Mouse (Mus musculus): ENCODE results near the gene Fbrs. TPM values are rescaled to one million over a fixed set of nuclear protein-coding genes. Genes with fewer than 3 reads are reported as not detected.

Gene Fbrs
- polyA plus RNA-seq, 1 experiment from 2014 or later, result 12.3 TPM

GRCm38 (mm10) chr7:127466606-127467005, 12.4 kb upstream of the Fbrs start:
- Histone ChIP-seq H3K27ac (no peak overlapping the region), H3K4me2 (no peak overlapping the region), H3K4me1 (peaks cover 13% of the 10 kb centered on the region), H3K9ac (no peak overlapping the region), H3K9me3 (no peaks in the 10 kb centered on the region), H3K27me3 (no peaks in the 10 kb centered on the region), H3K36me3 (replicated peaks) (peaks cover 46% of the 10 kb centered on the region), H3K4me3 (replicated peaks) (no peak overlapping the region)
- no peak for ATAC-seq (ENCODE audit: low FRiP score)
- whole genome bisulfite sequencing, result 94% methylated on average over 4 of the region's 4 CpGs

GRCm38 (mm10) chr7:127470011-127470715, 8.8 kb upstream of the Fbrs start:
- WGBS, result 5% methylated on average over 10 of the region's 10 CpGs

GRCm38 (mm10) chr7:127470743-127471645, 8.0 kb upstream of the Fbrs start:
- Histone ChIP-seq H3K4me2 (peak overlapping the region; percentile 94), H3K36me3 (replicated peaks) (peaks cover 53% of the 10 kb centered on the region), H3K27me3 (no peaks in the 10 kb centered on the region), H3K4me3 (replicated peaks) (peak overlapping the region; percentile 79), H3K9me3 (no peaks in the 10 kb centered on the region), H3K9ac (peak overlapping the region; percentile 94), H3K4me1 (peaks cover 22% of the 10 kb centered on the region), H3K27ac (peak overlapping the region; percentile 99)
- WGBS, result under 1% methylated on average over 46 of the region's 46 CpGs
- peak; percentile 95 for ATAC-seq (ENCODE audit: low FRiP score)

More at GRCm38 (mm10) chr7:127470011-127470715, 8.8 kb upstream of the Fbrs start:
- peak; percentile 18; the same call in 1 of the 2 replicates for ATAC-seq (ENCODE audit: low FRiP score)
- Histone ChIP-seq H3K36me3 (replicated peaks) (peaks cover 53% of the 10 kb centered on the region), H3K4me1 (peaks cover 22% of the 10 kb centered on the region), H3K27ac (peak overlapping the region; percentile 99), H3K4me2 (peak overlapping the region; percentile 94), H3K9ac (peak overlapping the region; percentile 94), H3K9me3 (no peaks in the 10 kb centered on the region), H3K4me3 (replicated peaks) (peak overlapping the region; percentile 79), H3K27me3 (no peaks in the 10 kb centered on the region)

- H3K4me1 ChIP-seq, result peaks cover 24% of the 10 kb centered on the region
- H3K27ac ChIP-seq, result peak overlapping the region; percentile 99
- peak; percentile 27 for ATAC-seq (ENCODE audit: low FRiP score)
- no peaks in the 10 kb centered on the region for H3K9me3 ChIP-seq
- H3K9ac ChIP-seq, result peak overlapping the region; percentile 94
- WGBS, result 0% methylated on average over 24 of the region's 25 CpGs
- H3K27me3 ChIP-seq, result no peaks in the 10 kb centered on the region
- peak overlapping the region; percentile 94 for H3K4me2 ChIP-seq
- peak overlapping the region; percentile 79 for H3K4me3 ChIP-seq (replicated peaks)
- peaks cover 54% of the 10 kb centered on the region for H3K36me3 ChIP-seq (replicated peaks)
These were observed 7.4 kb upstream of the Fbrs start for GRCm38 (mm10) chr7:127471646-127472010.

GRCm38 (mm10) chr7:127472060-127472459, 6.9 kb upstream of the Fbrs start:
- Histone ChIP-seq H3K27ac (peak overlapping the region; percentile 99), H3K4me2 (peak overlapping the region; percentile 94), H3K9me3 (no peaks in the 10 kb centered on the region), H3K36me3 (replicated peaks) (peaks cover 53% of the 10 kb centered on the region), H3K27me3 (no peaks in the 10 kb centered on the region), H3K4me3 (replicated peaks) (peak overlapping the region; percentile 79), H3K4me1 (peaks cover 28% of the 10 kb centered on the region), H3K9ac (peak overlapping the region; percentile 94)
- no peak for ATAC-seq (ENCODE audit: low FRiP score)
- WGBS, result 0% methylated on average over 7 of the region's 7 CpGs

GRCm38 (mm10) chr7:127473705-127474104, 5.3 kb upstream of the Fbrs start:
- H3K4me3 ChIP-seq (replicated peaks), result no peak overlapping the region
- H3K36me3 ChIP-seq (replicated peaks), result peaks cover 42% of the 10 kb centered on the region
- WGBS, result 88% methylated on average over 5 of the region's 5 CpGs

GRCm38 (mm10) chr7:127474378-127475070, 4.5 kb upstream of the Fbrs start:
- Histone ChIP-seq H3K4me3 (replicated peaks) (no peak overlapping the region), H3K9ac (no peak overlapping the region), H3K4me2 (no peak overlapping the region), H3K9me3 (no peaks in the 10 kb centered on the region), H3K36me3 (replicated peaks) (peaks cover 38% of the 10 kb centered on the region), H3K27ac (no peak overlapping the region), H3K4me1 (peaks cover 29% of the 10 kb centered on the region), H3K27me3 (no peaks in the 10 kb centered on the region)
- no peak for ATAC-seq (ENCODE audit: low FRiP score)
- WGBS, result 83% methylated on average over 6 of the region's 6 CpGs

More at GRCm38 (mm10) chr7:127473705-127474104, 5.3 kb upstream of the Fbrs start:
- H3K4me1 ChIP-seq, result peaks cover 33% of the 10 kb centered on the region
- no peak overlapping the region for H3K9ac ChIP-seq
- no peak overlapping the region for H3K27ac ChIP-seq
- ATAC-seq (ENCODE audit: low FRiP score), result no peak
- H3K9me3 ChIP-seq, result no peaks in the 10 kb centered on the region
- no peak overlapping the region for H3K4me2 ChIP-seq
- no peaks in the 10 kb centered on the region for H3K27me3 ChIP-seq

- Histone ChIP-seq H3K4me2 (no peak overlapping the region), H3K27me3 (no peaks in the 10 kb centered on the region), H3K4me3 (replicated peaks) (no peak overlapping the region), H3K4me1 (peaks cover 29% of the 10 kb centered on the region), H3K27ac (no peak overlapping the region), H3K9ac (no peak overlapping the region), H3K9me3 (no peaks in the 10 kb centered on the region), H3K36me3 (replicated peaks) (peaks cover 38% of the 10 kb centered on the region)
- no peak for ATAC-seq (ENCODE audit: low FRiP score)
- WGBS, result 92% methylated on average over 11 of the region's 11 CpGs
These were observed 3.7 kb upstream of the Fbrs start for GRCm38 (mm10) chr7:127475186-127475740.

- Histone ChIP-seq H3K27ac (no peak overlapping the region), H3K9me3 (no peaks in the 10 kb centered on the region), H3K4me3 (replicated peaks) (no peak overlapping the region), H3K27me3 (no peaks in the 10 kb centered on the region), H3K9ac (no peak overlapping the region), H3K4me1 (peaks cover 38% of the 10 kb centered on the region), H3K4me2 (no peak overlapping the region), H3K36me3 (replicated peaks) (peaks cover 38% of the 10 kb centered on the region)
- ATAC-seq (ENCODE audit: low FRiP score), result no peak
- 94% methylated on average over 11 of the region's 11 CpGs for WGBS
These were observed 2.7 kb upstream of the Fbrs start for GRCm38 (mm10) chr7:127476336-127476735.

- H3K4me3 ChIP-seq (replicated peaks), result peak overlapping the region; percentile 99
- no peak for ATAC-seq (ENCODE audit: low FRiP score)
- H3K9ac ChIP-seq, result peak overlapping the region; percentile 98
- H3K4me2 ChIP-seq, result peak overlapping the region; percentile 98
- no peaks in the 10 kb centered on the region for H3K9me3 ChIP-seq
- peaks cover 40% of the 10 kb centered on the region for H3K4me1 ChIP-seq
- H3K27me3 ChIP-seq, result no peaks in the 10 kb centered on the region
- peaks cover 41% of the 10 kb centered on the region for H3K36me3 ChIP-seq (replicated peaks)
- peak overlapping the region; percentile 97; the same call in 1 of the 2 replicates for H3K27ac ChIP-seq
- WGBS, result 83% methylated on average over 4 of the region's 4 CpGs
These were observed 2.1 kb upstream of the Fbrs start for GRCm38 (mm10) chr7:127476855-127477254.

GRCm38 (mm10) chr7:127477687-127478634, 1.0 kb upstream of the Fbrs start:
- Histone ChIP-seq H3K4me3 (replicated peaks) (peak overlapping the region; percentile 99), H3K4me1 (peaks cover 31% of the 10 kb centered on the region), H3K27ac (peak overlapping the region; percentile 97), H3K9ac (peak overlapping the region; percentile 98), H3K36me3 (replicated peaks) (peaks cover 49% of the 10 kb centered on the region), H3K27me3 (no peaks in the 10 kb centered on the region), H3K9me3 (no peaks in the 10 kb centered on the region), H3K4me2 (peak overlapping the region; percentile 98)
- WGBS, result under 1% methylated on average over 50 of the region's 50 CpGs
- ATAC-seq (ENCODE audit: low FRiP score), result peak; percentile 93
